Mouse (Mus musculus): Measurements from ENCODE around the gene Smndc1. TPM values are rescaled to one million over a fixed set of nuclear protein-coding genes. Genes with fewer than 3 reads are reported as not detected.

Gene Smndc1
- total RNA-seq, 2 experiments from 2014 or later: 27.3 to 34.7 TPM

DNA sequence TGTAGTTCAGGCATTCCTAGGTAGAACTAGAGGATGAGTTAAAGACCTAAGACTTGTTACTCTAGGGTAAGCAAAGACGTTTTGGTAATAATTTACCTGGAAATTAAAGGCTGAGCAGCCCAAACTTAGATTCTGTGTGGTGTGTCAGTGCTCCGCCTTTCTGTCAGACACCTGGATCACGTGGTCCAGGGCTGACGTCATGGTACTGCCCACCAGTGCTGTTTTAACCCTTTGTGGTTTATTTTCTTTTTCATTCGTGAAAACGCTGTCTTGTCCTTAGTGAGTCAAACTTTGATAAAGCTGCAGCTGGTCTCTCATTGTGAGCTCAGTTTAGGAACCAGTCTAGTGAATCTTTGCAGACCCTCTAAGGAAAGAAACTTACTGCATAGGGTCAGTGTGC lies 50.0 kb downstream of the Smndc1 start:
- no peak for DNase-seq

DNA sequence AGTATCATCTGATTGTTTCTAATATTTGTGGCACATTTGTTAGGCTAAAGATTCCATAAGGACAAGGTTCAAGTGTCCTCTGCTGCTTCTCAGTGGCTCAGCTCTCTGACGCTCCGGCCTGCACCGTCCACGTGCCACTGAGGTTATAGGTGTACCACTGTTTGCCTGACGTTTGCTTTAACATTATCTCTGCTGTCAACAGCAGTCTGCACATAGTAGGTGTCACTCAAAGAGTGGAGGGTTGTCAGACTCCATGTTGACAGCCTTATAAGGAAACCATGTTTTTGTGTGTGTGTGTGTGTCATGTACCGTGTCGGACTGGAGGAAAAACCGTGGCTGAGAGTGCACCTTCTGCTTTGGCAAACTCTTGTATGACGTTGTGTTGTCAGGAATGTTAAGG lies 55.1 kb downstream of the Smndc1 start:
- no peak for DNase-seq

GRCm38 (mm10) chr19:53333730-53334129 lies 56.6 kb downstream of the Smndc1 start:
- no peak for DNase-seq

DNA sequence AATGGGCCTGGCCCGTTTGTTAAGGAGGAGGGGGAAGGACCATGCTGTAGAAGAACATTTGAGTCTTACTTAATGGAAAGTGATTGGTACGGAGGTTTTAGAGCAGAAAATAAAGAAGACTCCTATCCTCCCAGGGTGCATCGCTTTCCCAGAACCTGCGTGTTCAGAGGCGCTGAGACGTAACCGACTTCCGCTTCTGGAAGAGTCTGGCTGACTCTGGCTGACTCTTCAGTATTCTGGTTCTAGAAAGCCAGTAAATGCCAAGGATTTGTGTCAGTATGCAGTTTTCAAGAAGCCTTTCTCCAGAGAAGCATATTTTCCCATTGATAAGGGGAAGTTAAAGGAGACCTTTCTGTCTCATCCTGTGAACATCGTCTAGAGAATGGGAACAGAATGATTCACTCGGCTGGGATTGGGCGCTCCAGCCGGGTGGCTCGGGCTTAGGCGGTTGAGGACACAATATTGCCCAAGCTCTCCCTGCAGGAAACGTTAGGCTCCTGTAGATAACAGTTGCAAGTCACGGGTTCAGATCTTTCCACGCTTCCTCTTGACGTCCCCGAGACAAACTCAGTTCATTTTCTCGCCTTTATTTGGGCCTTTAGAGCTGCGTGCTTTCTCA lies 58.4 kb downstream of the Smndc1 start:
- DNase-seq: no peak

DNA sequence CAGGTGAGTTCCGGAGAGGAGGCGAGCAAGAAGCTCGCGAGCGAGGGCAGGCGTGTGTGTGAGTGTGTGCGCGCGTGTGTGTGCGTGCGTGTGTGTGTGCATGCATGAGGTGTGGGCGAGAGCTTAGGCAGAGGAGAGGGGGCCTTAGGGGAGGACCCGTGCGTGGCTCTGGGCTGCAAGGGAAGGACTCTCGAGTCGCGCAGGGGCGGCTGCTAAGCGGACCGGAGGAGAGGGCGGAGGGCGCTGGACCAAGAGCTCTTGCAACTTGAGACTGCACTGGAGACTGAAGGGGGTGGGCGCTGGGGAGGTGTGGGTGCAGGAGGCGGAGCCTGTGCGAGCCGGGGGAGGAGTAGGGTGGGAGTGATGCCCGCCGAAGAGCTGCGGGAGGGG lies 60.4 kb downstream of the Smndc1 start:
- DNase-seq: peak; percentile 72

Other genes starting within 250 kb of the Smndc1 start
- gene Mxi1, start 80.1 kb downstream of the Smndc1 start, total RNA-seq (2021): 10 to 100 TPM; 27.7 to 31.0 TPM
- not detected for gene Gm10197, start 18.8 kb downstream of the Smndc1 start, total RNA-seq (2021)
- gene Dusp5, start 138.5 kb upstream of the Smndc1 start, total RNA-seq (2021): 1 to 10 TPM; 1.3 to 2.3 TPM
- 10 to 100 TPM; 83.4 to 96.6 TPM for gene Nutf2-ps1, start 198.5 kb upstream of the Smndc1 start, total RNA-seq (2021)
- 10 to 100 TPM; 22.5 to 27.4 TPM for gene Smc3, start 209.8 kb upstream of the Smndc1 start, total RNA-seq (2021)

Measured in gastrocnemius, postnatal 10 days (tissue).